Mouse (Mus musculus) gonadal fat pad, adult 2 months (tissue): ENCODE measurements around the gene Cul4a. TPM values are rescaled to one million over a fixed set of nuclear protein-coding genes. Genes with fewer than 3 reads are reported as not detected.

Experiments used
- DNase-seq: peaks from one replicate; pipeline ENCODE4 v3.0.0-alpha.2; 2012; ENCODE audit warnings: low read depth
- polyA plus RNA-seq: library from polyadenylated mRNA; depleted of rRNA; stranded (reverse); fragments of >200 nt; gene quantifications from 2 replicates; pipeline ENCODE4 v1.2.3, GENCODE M21; 2012

Cul4a gene
- polyA plus RNA-seq, 1 experiment = 49.4 TPM

DNA sequence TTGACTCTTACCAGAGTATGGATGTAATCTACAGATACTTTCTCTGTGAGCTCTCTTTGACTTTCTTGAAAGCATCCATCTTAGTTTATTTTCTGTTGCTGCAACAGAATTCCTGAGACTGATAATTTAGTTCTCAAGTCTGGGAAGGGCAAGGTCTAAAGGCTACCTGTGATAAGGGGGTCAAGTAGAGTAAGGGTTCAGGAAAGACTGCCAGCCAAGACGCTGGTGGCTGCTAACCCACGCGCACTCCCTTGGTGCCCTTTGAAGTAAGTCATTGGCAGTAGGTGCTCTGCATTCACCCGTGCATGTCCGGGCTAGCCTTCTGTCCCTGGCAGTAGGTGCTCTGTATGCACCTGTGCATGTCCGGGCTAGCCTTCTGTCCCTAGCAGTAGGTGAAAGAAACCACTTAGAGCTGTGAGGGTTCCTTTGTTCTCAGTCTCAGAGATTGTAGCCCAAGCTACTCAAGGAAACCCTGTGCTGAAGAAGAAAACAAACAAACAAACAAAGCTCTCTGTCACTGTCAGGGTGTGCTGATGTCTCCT lies 34.3 kb downstream of the Cul4a start:
- no peak for DNase-seq

GRCm38 (mm10) chr8:13141681-13142080 lies 36.3 kb downstream of the Cul4a start:
- no peak for DNase-seq

- no peak for DNase-seq
Measured at GRCm38 (mm10) chr8:13148476-13148875, 43.1 kb downstream of the Cul4a start.

GRCm38 (mm10) chr8:13149287-13149686 lies 43.9 kb downstream of the Cul4a start:
- no peak for DNase-seq

- DNase-seq = no peak
Measured at GRCm38 (mm10) chr8:13149866-13150265, 44.4 kb downstream of the Cul4a start.

- no peak for DNase-seq
Measured at GRCm38 (mm10) chr8:13150929-13151328, 45.5 kb downstream of the Cul4a start.

GRCm38 (mm10) chr8:13154099-13154498 lies 48.7 kb downstream of the Cul4a start:
- no peak for DNase-seq

DNA sequence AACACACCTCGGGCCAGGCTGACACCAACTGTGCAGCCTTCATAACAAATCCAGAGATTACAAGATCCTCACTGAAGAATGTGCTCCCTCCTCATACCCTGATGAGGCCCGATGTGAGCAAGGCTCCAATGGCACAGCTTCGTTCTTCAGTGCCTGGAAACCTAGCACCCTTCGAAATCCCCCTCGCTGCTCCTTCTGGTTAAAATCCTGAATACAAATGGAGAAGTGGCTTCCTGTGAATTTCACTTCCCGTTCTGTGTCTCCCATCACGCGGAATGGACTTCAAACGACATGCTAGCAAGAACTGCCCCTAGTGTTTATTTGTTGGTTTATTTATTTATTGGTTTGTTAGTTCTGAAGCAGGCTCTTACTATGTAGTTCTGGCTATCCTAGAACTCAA lies 49.9 kb downstream of the Cul4a start:
- DNase-seq = no peak

- DNase-seq = no peak
Measured at GRCm38 (mm10) chr8:13156327-13157097, 51.1 kb downstream of the Cul4a start.

- DNase-seq = no peak
Measured at GRCm38 (mm10) chr8:13158718-13159376, 53.4 kb downstream of the Cul4a start, which contains the start of gene Lamp1. Lamp1 (plus strand) TSS chr8:13159161.

DNA sequence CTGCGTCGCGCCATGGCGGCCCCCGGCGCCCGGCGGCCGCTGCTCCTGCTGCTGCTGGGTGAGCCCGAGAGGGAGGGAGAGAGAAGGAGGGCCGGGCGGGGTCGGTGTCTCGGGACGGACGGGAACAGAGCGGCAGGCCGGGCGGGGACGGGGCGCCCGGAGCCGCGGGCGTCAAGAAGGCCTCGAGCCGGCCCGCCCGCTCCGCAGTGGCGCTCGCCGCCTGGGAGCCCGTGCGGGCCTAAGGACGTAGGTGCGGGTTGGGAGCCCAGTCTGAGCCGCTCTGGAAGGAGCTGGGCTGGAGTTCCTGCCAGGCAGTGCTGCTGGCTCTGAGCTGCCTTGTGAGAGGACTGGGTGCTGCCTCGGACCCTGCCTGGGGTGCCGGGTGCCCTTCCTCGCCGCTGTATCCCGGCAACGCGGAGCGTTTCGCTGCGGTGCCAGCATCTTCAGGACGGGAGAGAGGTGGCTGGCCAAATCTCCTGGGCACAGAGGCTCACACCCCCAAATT lies 54.0 kb downstream of the Cul4a start:
- no peak for DNase-seq

- no peak for DNase-seq
Measured at GRCm38 (mm10) chr8:13160691-13161090, 55.3 kb downstream of the Cul4a start.

GRCm38 (mm10) chr8:13162098-13162497 lies 56.7 kb downstream of the Cul4a start:
- DNase-seq = no peak

GRCm38 (mm10) chr8:13163563-13163962 lies 58.1 kb downstream of the Cul4a start:
- DNase-seq = no peak

DNA sequence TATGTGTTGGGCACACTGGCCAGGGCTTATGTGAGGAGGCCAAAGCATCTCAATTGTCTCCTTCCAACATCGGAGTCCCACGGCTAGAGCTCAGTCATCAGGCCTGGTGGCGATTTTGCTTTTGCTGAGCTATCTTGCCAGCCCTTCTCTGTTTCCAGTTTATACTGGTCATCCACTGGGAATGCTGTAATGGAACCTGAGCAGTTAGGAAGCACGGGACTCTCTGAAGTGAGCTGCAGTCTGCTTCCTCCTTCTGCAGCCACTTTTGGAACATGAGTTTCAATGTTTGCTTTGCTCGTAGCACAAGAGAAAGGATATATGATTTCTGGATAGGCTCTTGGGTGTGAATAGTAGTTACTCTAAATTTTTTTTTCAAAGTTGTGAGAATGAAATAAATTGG lies 58.9 kb downstream of the Cul4a start:
- no peak for DNase-seq

GRCm38 (mm10) chr8:13170510-13170909 lies 65.1 kb downstream of the Cul4a start:
- no peak for DNase-seq

DNA sequence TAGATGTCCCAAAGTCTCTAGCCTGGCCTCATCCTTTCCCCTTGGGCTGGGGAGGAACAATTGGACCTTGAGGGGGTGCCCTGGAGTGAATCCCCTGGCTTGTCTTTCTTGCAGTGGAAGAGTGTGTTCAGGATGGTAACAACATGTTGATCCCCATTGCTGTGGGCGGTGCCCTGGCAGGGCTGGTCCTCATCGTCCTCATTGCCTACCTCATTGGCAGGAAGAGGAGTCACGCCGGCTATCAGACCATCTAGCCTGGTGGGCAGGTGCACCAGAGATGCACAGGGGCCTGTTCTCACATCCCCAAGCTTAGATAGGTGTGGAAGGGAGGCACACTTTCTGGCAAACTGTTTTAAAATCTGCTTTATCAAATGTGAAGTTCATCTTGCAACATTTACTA lies 68.9 kb downstream of the Cul4a start:
- DNase-seq = no peak

DNA sequence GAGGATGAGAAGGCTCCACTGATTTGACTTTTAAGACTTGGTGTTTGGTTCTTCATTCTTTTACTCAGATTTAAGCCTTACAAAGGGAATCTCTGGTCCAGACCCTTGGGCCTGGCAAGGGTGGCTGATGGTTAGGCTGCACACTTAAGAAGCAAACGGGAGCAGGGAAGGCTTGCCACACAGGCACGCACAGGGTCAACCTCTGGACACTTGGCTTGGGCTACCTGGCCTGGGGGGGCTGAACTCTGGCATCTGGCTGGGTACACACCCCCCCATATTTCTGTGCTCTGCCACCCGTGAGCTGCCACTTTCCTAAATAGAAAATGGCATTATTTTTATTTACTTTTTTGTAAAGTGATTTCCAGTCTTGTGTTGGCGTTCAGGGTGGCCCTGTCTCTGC lies 69.4 kb downstream of the Cul4a start:
- no peak for DNase-seq

- DNase-seq = no peak
Measured at GRCm38 (mm10) chr8:13175650-13176049, 70.2 kb downstream of the Cul4a start.

DNA sequence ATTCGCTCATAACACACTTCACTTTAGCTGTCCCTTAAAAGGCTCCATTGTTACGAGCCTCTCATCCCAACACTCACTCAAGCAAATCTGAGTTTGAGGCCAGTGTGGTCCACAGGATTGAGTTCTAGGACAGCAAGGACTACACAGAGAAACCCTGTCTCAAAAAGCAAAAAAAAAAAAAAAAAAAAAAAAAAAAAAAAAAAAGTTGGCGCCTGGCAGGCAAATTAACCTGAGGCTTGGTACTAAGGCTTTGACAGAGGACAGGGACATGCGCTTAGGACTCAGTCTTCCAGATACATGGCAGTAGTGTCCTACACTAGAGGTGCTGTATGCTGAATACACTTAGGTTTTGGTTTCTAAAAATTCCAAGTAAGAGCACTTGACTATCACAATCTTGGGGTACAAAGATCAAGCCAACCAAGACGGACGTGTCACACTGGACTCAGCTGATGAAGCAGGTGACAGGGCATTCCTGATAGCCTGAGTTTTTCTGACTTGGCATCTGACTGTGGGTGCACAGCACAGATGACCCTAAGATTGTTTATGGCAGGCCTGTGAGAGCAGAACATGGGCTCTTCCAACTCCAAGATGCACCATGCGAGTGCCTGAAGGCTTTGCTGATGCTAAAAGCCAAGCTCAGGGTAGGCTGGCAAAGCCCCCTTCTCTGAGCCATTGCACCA lies 71.9 kb downstream of the Cul4a start:
- DNase-seq = no peak

- no peak for DNase-seq
Measured at GRCm38 (mm10) chr8:13178137-13178536, 72.7 kb downstream of the Cul4a start.

- DNase-seq = no peak
Measured at GRCm38 (mm10) chr8:13179482-13179881, 74.1 kb downstream of the Cul4a start.
